Mouse (Mus musculus) liver, embryonic 11.5 days (tissue): ENCODE results near the gene Cd5. TPM values are rescaled to one million over a fixed set of nuclear protein-coding genes. Genes with fewer than 3 reads are reported as not detected.
A peak's percentile ranks its signal among the peaks of the same experiment; 100 is the strongest.

Experiments
- ATAC-seq: fragments of 200-750 bp; cut with Nextera tagmentation; replicated peaks from 2 replicates; pipeline ENCODE4 v1.8.0; 2017; ENCODE audit warnings: moderate number of reproducible peaks, mild to moderate bottlenecking, moderate TSS enrichment, moderate library complexity; ENCODE audit not compliant: low FRiP score
- DNase-seq: peaks from one replicate; pipeline ENCODE4 v3.0.0-alpha.2; 2017; ENCODE audit warnings: low spot score
- H3K27ac ChIP-seq: fragments of 300-500 bp; sonication (generic); 2 replicates; pipeline ENCODE4 v1.5.1; 2014; ENCODE audit warnings: mild to moderate bottlenecking, low read depth, low read length, control low read depth
- H3K27me3 ChIP-seq: fragments of 300-500 bp; sonication (generic); replicated peaks from 2 replicates; pipeline ENCODE4 v1.6.1; 2014; ENCODE audit warnings: low read length, mixed read lengths; ENCODE audit not compliant: control insufficient read depth, insufficient read depth
- H3K36me3 ChIP-seq: fragments of 300-500 bp; sonication (generic); 2 replicates; pipeline ENCODE4 v1.6.1; 2014; ENCODE audit warnings: mild to moderate bottlenecking, low read length, moderate library complexity, mixed read lengths; ENCODE audit not compliant: control insufficient read depth, insufficient read depth
- H3K4me1 ChIP-seq: fragments of 300-500 bp; sonication (generic); replicated peaks from 2 replicates; pipeline ENCODE4 v1.6.1; 2014; ENCODE audit warnings: low read length, mixed read lengths; ENCODE audit not compliant: control insufficient read depth, insufficient read depth
- H3K4me2 ChIP-seq: fragments of 300-500 bp; sonication (generic); 2 replicates; pipeline ENCODE4 v1.6.1; 2014; ENCODE audit warnings: mild to moderate bottlenecking, control low read depth, moderate library complexity
- H3K4me3 ChIP-seq: fragments of 300-500 bp; sonication (generic); 2 replicates; pipeline ENCODE4 v1.5.1; 2014; ENCODE audit warnings: low read depth, low read length, control low read depth
- H3K9ac ChIP-seq: fragments of 300-500 bp; sonication (generic); 2 replicates; pipeline ENCODE4 v1.6.1; 2014; ENCODE audit warnings: low read depth, low read length, control low read depth
- H3K9me3 ChIP-seq: fragments of 300-500 bp; sonication (generic); 2 replicates; pipeline ENCODE4 v1.6.1; 2016; ENCODE audit warnings: low read length, inconsistent platforms, mixed read lengths; ENCODE audit not compliant: control insufficient read depth
- WGBS: fragments of 180-500 bp; shearing (Covaris S2); extraction: QIAGEN DNeasy Blood & Tissue Kit; methylation state at CpG from one replicate; pipeline ENCODE4 v1.1.7; 2014; 5-methylcytosine and 5-hydroxymethylcytosine counted together
- polyA plus RNA-seq: library from polyadenylated mRNA; unstranded; fragments of >200 nt; fragmentation: Nextera tagmentation; extraction: Ambion mirVana; gene quantifications from 2 replicates; pipeline ENCODE4 v1.2.1, GENCODE M21; 2014

The Cd5 gene
- polyA plus RNA-seq, 1 experiment from 2014 or later: not detected

DNA sequence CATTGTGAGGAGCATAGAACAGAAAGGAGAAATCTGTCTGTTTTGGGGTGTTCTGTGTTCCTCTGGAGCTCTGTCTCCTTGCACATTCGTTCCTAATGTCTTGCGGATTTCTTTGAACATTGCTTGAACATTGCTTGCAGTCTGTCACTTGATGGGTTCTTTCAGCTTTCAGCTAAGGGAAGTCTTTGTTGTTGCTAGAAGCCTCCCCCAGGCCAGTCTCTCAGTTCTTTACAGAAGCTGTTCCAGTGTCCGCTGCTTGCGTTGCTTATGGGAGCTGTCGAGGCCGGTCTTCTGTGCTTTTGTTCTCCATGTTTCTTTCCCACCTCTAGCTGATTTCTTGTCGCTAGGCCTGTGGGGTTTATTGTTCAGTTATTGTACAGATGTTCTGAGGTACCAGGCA is 43.0 kb downstream of the Cd5 start:
- Histone ChIP-seq H3K4me3 (no peak overlapping the region), H3K4me2 (peak overlapping the region; percentile 15; the same call in 1 of the 2 replicates), H3K4me1 (peaks cover 79% of the 10 kb centered on the region), H3K36me3 (no peaks in the 10 kb centered on the region), H3K9me3 (no peaks in the 10 kb centered on the region), H3K9ac (no peak overlapping the region), H3K27me3 (no peaks in the 10 kb centered on the region), H3K27ac (0 out of 2 replicates have a peak overlapping the region, but pooled peaks have one; percentile 4)
- 77% methylated on average over 7 of the region's 7 CpGs for WGBS
- ATAC-seq: no peak
- no peak for DNase-seq

DNA sequence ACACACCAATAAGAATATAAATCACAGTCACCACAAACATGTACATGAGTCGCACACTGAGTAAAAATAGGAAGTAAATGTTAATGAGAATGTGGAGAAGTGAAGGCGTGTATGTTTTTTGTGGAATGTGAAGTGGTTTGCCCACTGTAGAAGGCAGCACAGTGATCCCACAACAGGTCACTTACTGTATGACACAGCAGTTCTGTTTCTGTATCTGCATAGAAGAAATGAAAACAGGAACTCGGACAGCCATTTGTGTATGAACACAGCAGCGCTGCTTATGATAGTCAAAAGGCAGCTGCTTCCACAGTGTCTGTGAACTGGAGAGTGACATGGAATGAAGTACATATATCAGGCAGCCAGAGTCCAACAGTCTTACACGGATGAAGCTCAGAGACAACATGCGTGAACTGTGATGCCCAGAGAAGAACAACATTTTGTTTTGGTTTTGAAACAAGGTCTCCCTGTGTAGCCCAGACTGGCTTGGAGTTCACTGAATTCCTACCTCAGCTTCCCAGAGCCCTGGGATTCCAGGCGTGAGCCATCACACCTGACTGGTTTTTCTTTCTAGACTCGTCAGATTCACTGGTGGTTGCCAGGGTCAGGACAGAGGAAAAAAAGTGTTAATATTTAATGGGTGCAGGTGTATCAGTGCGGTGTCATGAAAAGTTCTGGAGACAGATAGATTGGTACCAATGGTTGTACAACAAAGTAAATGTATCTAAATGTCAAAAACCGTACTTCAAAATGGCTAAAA is 44.7 kb downstream of the Cd5 start:
- no peak for DNase-seq
- Histone ChIP-seq H3K27me3 (no peaks in the 10 kb centered on the region), H3K9me3 (no peaks in the 10 kb centered on the region), H3K9ac (no peak overlapping the region), H3K4me3 (no peak overlapping the region), H3K27ac (peak overlapping the region; percentile 61), H3K4me2 (no peak overlapping the region), H3K36me3 (no peaks in the 10 kb centered on the region), H3K4me1 (peaks cover 78% of the 10 kb centered on the region)
- 79% methylated on average over 10 of the region's 10 CpGs for WGBS
- no peak for ATAC-seq

DNA sequence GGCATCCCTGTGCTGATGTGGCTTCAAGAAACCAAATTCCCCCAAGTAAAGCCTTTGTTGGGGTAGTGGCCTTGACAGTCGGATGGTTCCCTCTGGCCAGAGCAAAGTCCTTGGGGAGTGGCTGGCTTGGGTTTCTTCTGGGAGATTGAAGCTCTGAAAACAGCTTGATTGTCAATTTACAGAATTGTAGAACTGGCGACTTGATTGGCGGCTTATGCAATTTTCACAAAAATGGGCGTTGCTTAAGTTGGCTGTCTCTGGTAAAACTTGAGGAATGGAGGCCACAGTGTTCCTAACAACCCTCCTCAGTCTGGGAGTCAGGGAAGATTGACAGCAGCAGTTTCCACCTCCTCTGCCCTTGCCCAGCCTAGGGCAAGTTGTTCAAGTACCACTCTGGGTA is 46.4 kb downstream of the Cd5 start:
- Histone ChIP-seq H3K36me3 (no peaks in the 10 kb centered on the region), H3K27ac (peak overlapping the region; percentile 83), H3K4me2 (peak overlapping the region; percentile 50; the same call in 1 of the 2 replicates), H3K9ac (peak overlapping the region; percentile 56), H3K4me1 (peaks cover 67% of the 10 kb centered on the region), H3K27me3 (no peaks in the 10 kb centered on the region), H3K9me3 (no peaks in the 10 kb centered on the region), H3K4me3 (no peak overlapping the region)
- DNase-seq: no peak
- no peak for ATAC-seq
- 81% methylated on average over 4 of the region's 4 CpGs for WGBS

DNA sequence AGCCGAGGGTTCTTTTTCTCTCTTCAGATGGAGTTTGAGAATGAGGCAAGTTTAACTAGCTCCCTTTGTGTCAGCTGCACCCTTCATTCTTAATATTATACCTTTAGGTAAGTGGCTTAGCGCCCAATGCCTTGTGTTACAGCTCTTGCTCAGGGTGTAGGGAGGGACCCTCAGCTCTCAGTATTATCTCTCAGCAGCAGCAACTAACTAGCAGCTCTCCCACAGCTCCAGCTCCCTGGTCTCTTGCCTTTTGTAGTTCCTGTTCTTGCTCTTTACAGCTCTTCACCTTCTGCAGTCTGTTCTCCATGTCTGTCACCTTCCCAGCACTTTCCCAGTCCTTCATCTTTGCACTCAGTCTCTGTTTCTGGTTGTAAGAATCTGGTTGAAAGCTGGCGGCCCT is 47.1 kb downstream of the Cd5 start:
- no peaks in the 10 kb centered on the region for H3K36me3 ChIP-seq
- H3K9ac ChIP-seq: peak overlapping the region; percentile 56
- 56% methylated on average over 3 of the region's 3 CpGs for WGBS
- peak overlapping the region; percentile 50 for H3K4me2 ChIP-seq
- peaks cover 61% of the 10 kb centered on the region for H3K4me1 ChIP-seq
- H3K4me3 ChIP-seq: no peak overlapping the region
- peak overlapping the region; percentile 83 for H3K27ac ChIP-seq
- no peak for DNase-seq
- ATAC-seq: peak; percentile 70
- no peaks in the 10 kb centered on the region for H3K27me3 ChIP-seq
- no peaks in the 10 kb centered on the region for H3K9me3 ChIP-seq

DNA sequence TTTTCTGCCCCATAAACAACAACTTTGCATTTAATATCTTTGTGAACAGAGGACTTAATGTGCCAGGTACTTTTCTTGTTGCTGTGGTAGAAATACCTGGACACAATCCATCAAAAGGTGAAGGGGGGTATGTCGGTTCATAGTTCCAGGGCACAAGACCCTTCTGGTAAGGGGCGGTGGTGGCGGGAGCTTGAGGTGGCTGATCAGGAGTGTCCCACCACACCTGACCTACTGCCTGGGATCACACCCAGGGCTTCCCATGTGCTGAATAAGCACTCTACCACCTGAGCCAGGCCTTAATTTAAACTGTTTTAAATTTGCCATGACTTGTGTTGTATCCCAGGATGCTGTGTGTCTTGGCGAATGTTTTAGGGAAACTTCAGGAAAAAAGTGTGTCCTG is 47.7 kb downstream of the Cd5 start:
- H3K36me3 ChIP-seq: no peaks in the 10 kb centered on the region
- no peaks in the 10 kb centered on the region for H3K9me3 ChIP-seq
- H3K4me3 ChIP-seq: no peak overlapping the region; the same call in 1 of the 2 replicates
- WGBS: 80% methylated on average over 4 of the region's 4 CpGs
- DNase-seq (no peak), ATAC-seq (no peak)
- peaks cover 59% of the 10 kb centered on the region for H3K4me1 ChIP-seq
- H3K27ac ChIP-seq: peak overlapping the region; percentile 83
- H3K9ac ChIP-seq: peak overlapping the region; percentile 56
- peak overlapping the region; percentile 50 for H3K4me2 ChIP-seq
- H3K27me3 ChIP-seq: no peaks in the 10 kb centered on the region

DNA sequence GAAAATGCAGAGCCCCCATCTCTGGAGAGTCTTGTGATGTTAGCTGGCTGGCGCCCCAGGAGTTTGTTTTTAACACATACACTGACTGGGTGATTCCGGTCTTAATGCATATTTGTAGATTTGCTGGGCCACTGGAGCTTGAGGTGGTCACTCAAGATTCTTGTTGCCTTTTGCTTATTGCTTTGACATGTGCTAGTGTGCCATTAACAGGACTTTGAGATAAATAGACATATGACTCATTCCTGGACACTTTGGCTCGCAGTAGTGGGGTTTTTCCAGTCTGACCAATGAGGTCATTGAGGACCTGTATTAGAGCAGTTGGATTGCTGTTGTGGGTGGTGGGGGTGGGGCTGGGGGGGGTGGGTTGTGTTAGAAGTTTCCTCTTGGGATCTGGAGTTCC is 48.5 kb downstream of the Cd5 start:
- ATAC-seq: no peak
- Histone ChIP-seq H3K9ac (no peak overlapping the region), H3K4me1 (peaks cover 52% of the 10 kb centered on the region), H3K27me3 (no peaks in the 10 kb centered on the region), H3K4me3 (no peak overlapping the region), H3K36me3 (no peaks in the 10 kb centered on the region), H3K9me3 (no peaks in the 10 kb centered on the region), H3K27ac (peak overlapping the region; percentile 95), H3K4me2 (peak overlapping the region; percentile 86)
- DNase-seq: no peak
- WGBS: 80% methylated on average over 3 of the region's 3 CpGs

DNA sequence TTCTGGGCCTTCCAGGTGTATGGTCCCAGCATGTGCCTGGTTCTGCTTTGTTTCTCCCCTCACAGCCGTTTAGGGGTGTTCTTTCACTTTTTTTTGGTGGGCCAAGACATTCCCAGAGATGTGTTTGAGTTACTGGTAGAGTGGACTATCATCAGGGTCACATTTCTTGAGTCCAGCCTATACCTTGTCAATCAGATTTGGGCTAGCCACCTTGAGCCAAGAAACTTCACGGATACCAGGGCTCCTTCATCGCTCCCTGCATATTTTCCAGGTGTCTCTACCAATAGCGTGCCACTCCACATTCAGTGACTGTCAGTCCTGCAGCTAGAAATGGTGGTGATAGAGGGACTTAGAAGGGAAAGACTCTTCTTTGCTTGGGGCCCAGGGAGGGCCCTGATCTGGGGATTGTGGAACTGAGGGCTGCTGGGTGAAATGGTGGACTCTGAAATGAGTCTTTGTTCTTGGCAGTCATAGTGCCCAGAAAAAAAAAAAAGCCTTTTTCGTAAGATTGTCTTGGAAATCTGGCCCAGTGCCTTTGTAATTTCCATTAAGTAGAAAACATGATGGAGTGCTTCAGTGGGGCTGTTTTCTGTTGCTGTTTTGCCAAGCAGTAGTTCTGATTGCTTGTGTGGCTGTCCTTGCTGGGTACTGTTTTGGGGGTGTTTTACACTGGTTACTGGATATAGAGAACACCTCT is 49.2 kb downstream of the Cd5 start:
- H3K4me1 ChIP-seq: peaks cover 49% of the 10 kb centered on the region
- no peak for DNase-seq
- ATAC-seq: no peak

DNA sequence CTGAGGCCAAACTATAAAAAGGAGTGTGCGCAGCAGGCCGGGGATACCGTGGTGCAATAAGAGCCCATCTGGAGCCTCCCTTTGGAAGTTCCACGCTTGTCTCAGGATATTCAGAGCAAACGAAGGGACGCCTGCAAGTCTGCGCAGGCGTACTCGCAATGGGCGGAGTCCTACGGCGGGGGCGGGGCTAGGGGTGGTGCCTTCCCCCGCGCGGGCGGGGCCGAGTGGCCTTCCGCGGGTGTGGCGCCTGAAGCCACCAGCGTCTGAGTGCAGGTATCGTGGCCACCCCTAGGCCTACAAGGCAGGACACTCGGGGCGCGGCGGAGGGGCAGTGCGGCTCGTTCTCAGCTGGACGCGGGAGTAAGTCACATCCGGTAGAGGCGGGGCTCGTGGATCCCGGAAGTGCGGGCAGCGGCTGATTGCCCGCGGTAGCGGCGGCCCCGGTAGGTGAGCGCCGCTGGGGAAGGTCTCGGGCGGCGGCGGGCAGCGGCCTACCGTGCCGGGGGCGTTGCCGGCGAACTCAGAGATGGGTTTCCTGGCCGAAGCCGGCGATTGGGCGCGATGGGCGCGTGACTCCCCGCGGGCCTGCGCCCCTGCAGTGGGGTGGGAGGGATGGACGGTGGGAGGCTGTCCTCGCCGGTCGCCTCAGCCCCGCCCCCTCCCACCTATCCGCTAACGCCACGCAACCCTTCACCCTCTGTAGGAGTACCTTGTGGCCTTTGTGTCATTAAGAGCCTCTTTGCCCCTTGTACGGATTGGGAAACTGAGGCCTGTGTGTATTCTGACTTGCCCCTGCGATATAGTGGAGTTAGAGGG is 50.1 kb downstream of the Cd5 start, which contains the start of gene Vps37c:
TSS of gene Vps37c (plus strand) at position 199 of the 816 bp plus-strand sequence.
- peak within 1 kb of the TSS; percentile 81 for H3K4me3 ChIP-seq
- H3K36me3 ChIP-seq: no peaks in the 10 kb centered on the region
- DNase-seq (peak; percentile 97), ATAC-seq (peak; percentile 88)
- H3K9me3 ChIP-seq: no peaks in the 10 kb centered on the region
- H3K4me1 ChIP-seq: peaks cover 44% of the 10 kb centered on the region
- H3K9ac ChIP-seq: peak within 1 kb of the TSS; percentile 89
- WGBS: under 1% methylated on average over 74 of the region's 74 CpGs
- no peaks in the 10 kb centered on the region for H3K27me3 ChIP-seq
- H3K4me2 ChIP-seq: peak within 1 kb of the TSS; percentile 86
- peak within 1 kb of the TSS; percentile 95 for H3K27ac ChIP-seq

More for the DNA sequence above, 49.2 kb downstream of the Cd5 start:
- Histone ChIP-seq H3K36me3 (no peaks in the 10 kb centered on the region), H3K4me3 (peak overlapping the region; percentile 81), H3K4me2 (peak overlapping the region; percentile 86), H3K27me3 (no peaks in the 10 kb centered on the region), H3K9ac (peak overlapping the region; percentile 89), H3K27ac (peak overlapping the region; percentile 95), H3K9me3 (no peaks in the 10 kb centered on the region)
- WGBS: 62% methylated on average over 5 of the region's 5 CpGs
